Mouse (Mus musculus) forebrain, embryonic 11.5 days (tissue): ENCODE results near the gene Tmem37. TPM values are rescaled to one million over a fixed set of nuclear protein-coding genes. Genes with fewer than 3 reads are reported as not detected.

ENCODE experiments used
- ATAC-seq: fragments of 200-750 bp; cut with Nextera tagmentation; replicated peaks from 2 replicates; pipeline ENCODE4 v1.8.0; 2017; ENCODE audit warnings: moderate TSS enrichment; ENCODE audit not compliant: low FRiP score
- DNase-seq: peaks from one replicate; pipeline ENCODE4 v3.0.0-alpha.2; 2017; ENCODE audit warnings: low spot score
- H3K27ac ChIP-seq: fragments of 300-500 bp; sonication (generic); 2 replicates; pipeline ENCODE4 v1.5.1; 2014; ENCODE audit warnings: low read depth, low read length
- H3K27me3 ChIP-seq: fragments of 300-500 bp; sonication (generic); 2 replicates; pipeline ENCODE4 v1.6.1; 2014; ENCODE audit warnings: mild to moderate bottlenecking, low read length, mixed read lengths; ENCODE audit not compliant: control insufficient read depth, insufficient read depth
- H3K36me3 ChIP-seq: fragments of 300-500 bp; sonication (generic); 2 replicates; pipeline ENCODE4 v1.6.1; 2014; ENCODE audit warnings: mild to moderate bottlenecking, low read length, moderate library complexity, mixed read lengths; ENCODE audit not compliant: control insufficient read depth, insufficient read depth
- H3K4me1 ChIP-seq: fragments of 300-500 bp; sonication (generic); replicated peaks from 2 replicates; pipeline ENCODE4 v1.6.1; 2014; ENCODE audit warnings: low read length, mixed read lengths; ENCODE audit not compliant: control insufficient read depth, insufficient read depth
- H3K4me2 ChIP-seq: fragments of 300-500 bp; sonication (generic); 2 replicates; pipeline ENCODE4 v1.6.1; 2014; ENCODE audit warnings: low read depth, mild to moderate bottlenecking, low read length, moderate library complexity, mixed read lengths; ENCODE audit not compliant: severe bottlenecking
- H3K4me3 ChIP-seq: fragments of 300-500 bp; sonication (generic); 2 replicates; pipeline ENCODE4 v1.5.1; 2014; ENCODE audit warnings: low read depth, low read length
- H3K9ac ChIP-seq: fragments of 300-500 bp; sonication (generic); 2 replicates; pipeline ENCODE4 v1.6.1; 2014; ENCODE audit warnings: low read length
- H3K9me3 ChIP-seq: fragments of 300-500 bp; sonication (generic); 2 replicates; pipeline ENCODE4 v1.6.1; 2016; ENCODE audit warnings: low read length, mixed read lengths; ENCODE audit not compliant: control insufficient read depth
- WGBS: fragments of 180-500 bp; shearing (Covaris S2); extraction: QIAGEN DNeasy Blood & Tissue Kit; methylation state at CpG from one replicate; pipeline ENCODE4 v1.1.7; 2014; 5-methylcytosine and 5-hydroxymethylcytosine counted together
- polyA plus RNA-seq: library from polyadenylated mRNA; unstranded; fragments of >200 nt; fragmentation: Nextera tagmentation; extraction: Ambion mirVana; gene quantifications from 2 replicates; pipeline ENCODE4 v1.2.1, GENCODE M21; 2014

Gene Tmem37
- polyA plus RNA-seq, 1 experiment from 2014 or later: 5.3 TPM

DNA sequence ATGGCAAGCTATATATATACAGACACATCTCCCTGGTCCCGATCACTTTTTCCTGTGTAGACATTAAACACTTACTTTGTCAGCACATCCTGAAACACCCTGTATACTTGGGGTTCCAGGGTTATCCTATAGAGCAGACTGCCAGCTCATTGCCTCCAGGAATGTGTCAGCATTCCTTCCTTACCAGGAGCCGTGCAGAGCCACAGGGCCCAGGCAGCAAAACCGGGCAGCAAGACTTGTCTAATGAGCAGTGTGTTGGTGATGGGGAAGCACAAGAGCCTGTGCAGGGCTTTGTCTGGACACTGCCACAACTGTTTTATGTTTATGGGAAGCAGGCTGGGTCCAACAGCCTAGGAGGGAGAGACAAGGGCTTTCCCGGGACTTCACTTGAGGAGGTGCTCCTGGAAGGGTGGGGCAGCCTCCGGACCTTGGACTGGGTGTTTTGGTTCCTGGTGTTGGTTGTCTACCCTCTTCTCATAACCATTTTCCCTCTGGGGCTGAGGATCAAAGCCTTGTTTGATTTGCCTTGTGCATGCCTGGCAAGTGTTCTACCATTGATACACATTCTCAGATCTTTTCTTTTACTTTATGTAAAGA, 10.1 kb upstream of the Tmem37 start:
- ATAC-seq (no peak), DNase-seq (no peak)
- Histone ChIP-seq H3K27me3 (no peaks in the 10 kb centered on the region), H3K9ac (no peak overlapping the region), H3K4me2 (no peak overlapping the region), H3K4me1 (no peaks in the 10 kb centered on the region), H3K27ac (no peak overlapping the region), H3K9me3 (no peaks in the 10 kb centered on the region), H3K36me3 (no peaks in the 10 kb centered on the region), H3K4me3 (no peak overlapping the region)
- WGBS: 68% methylated on average over 5 of the region's 5 CpGs

GRCm38 (mm10) chr1:120082957-120083585, 9.2 kb upstream of the Tmem37 start:
- ATAC-seq: no peak

DNA sequence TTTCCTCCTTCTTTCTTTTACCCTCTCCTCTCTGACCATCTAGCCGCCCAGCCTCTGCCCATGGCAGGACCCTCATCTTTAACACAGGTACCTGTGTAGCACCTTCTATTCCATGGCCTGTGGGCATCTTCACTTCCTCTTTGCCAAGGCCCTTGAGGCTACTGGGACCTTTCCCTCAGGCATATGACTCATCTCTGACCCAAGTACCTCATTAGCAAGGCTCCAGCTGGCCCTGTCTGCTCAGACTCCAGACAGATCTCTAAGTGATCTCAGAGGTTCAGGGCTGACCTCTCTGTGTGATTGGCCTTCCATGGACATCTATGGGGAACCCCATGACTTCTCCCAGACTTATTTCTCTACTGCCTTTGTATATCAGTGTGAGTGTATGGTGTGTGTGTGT, 6.8 kb upstream of the Tmem37 start:
- DNase-seq: no peak
- no peak overlapping the region for H3K4me2 ChIP-seq
- H3K4me3 ChIP-seq: no peak overlapping the region
- no peak overlapping the region for H3K9ac ChIP-seq
- H3K4me1 ChIP-seq: peaks cover 2% of the 10 kb centered on the region; the same call in 1 of the 2 replicates
- H3K27me3 ChIP-seq: peaks cover 2% of the 10 kb centered on the region; the same call in 1 of the 2 replicates
- no peak overlapping the region for H3K27ac ChIP-seq
- H3K36me3 ChIP-seq: no peaks in the 10 kb centered on the region
- ATAC-seq: no peak
- 89% methylated on average over 1 of the region's 1 CpGs for WGBS
- no peaks in the 10 kb centered on the region for H3K9me3 ChIP-seq

More at GRCm38 (mm10) chr1:120082957-120083585, 9.2 kb upstream of the Tmem37 start:
- Histone ChIP-seq H3K4me2 (no peak overlapping the region), H3K9ac (no peak overlapping the region), H3K36me3 (no peaks in the 10 kb centered on the region), H3K9me3 (no peaks in the 10 kb centered on the region), H3K4me1 (peaks cover under 1% of the 10 kb centered on the region; the same call in 1 of the 2 replicates), H3K27ac (no peak overlapping the region), H3K27me3 (no peaks in the 10 kb centered on the region), H3K4me3 (no peak overlapping the region)
- no peak for DNase-seq
- WGBS: 45% methylated on average over 7 of the region's 7 CpGs

DNA sequence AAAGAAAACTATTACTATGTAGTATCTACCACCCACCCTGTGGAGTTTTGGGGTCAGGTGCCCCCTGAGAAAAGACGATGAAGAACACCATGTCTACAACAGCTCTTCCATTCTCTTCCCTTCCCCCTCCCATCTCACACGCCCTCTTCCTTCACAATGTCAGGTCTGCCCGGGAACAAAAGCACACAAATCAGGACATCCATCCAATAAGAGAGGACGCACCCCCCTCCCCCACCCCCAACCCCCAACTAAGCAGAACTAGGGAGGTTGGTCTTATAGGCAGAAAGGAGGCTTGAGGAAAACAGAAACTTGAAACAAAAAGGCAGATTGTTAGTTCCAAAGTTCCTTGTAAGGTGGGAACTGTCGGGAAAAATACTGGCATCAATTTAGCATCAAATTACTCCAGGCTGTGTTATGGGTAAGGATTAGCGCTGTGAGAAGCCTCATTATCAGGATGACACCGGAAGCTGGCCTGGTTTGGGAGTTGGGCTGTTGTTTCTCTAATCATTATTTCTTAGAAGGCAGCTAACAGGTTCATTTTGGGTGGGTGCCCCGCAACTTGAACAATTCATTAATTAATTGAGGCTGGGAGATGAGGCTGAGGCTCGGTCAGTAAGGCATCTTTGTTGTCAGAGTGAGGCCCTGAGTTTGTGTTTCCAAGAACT, 4.0 kb upstream of the Tmem37 start:
- Histone ChIP-seq H3K4me1 (peaks cover 5% of the 10 kb centered on the region; the same call in 1 of the 2 replicates), H3K27me3 (peaks cover 6% of the 10 kb centered on the region), H3K4me3 (no peak overlapping the region), H3K27ac (no peak overlapping the region), H3K4me2 (no peak overlapping the region), H3K9me3 (no peaks in the 10 kb centered on the region), H3K36me3 (no peaks in the 10 kb centered on the region), H3K9ac (no peak overlapping the region)
- DNase-seq (peak; percentile 62), ATAC-seq (0 out of 2 replicates have a peak, but pooled peaks have one; percentile 18)
- WGBS: 6% methylated on average over 9 of the region's 9 CpGs

GRCm38 (mm10) chr1:120075507-120075906, 1.6 kb upstream of the Tmem37 start:
- no peaks in the 10 kb centered on the region for H3K36me3 ChIP-seq
- H3K27ac ChIP-seq: no peak overlapping the region
- WGBS: 86% methylated on average over 5 of the region's 5 CpGs
- H3K4me2 ChIP-seq: no peak overlapping the region
- no peaks in the 10 kb centered on the region for H3K9me3 ChIP-seq
- peaks cover 11% of the 10 kb centered on the region for H3K27me3 ChIP-seq
- ATAC-seq (no peak), DNase-seq (no peak)
- no peak overlapping the region for H3K4me3 ChIP-seq
- no peak overlapping the region for H3K9ac ChIP-seq
- peaks cover 5% of the 10 kb centered on the region; the same call in 1 of the 2 replicates for H3K4me1 ChIP-seq

GRCm38 (mm10) chr1:120074931-120075330, 1.1 kb upstream of the Tmem37 start:
- Histone ChIP-seq H3K9me3 (no peaks in the 10 kb centered on the region), H3K27ac (no peak overlapping the region), H3K27me3 (peaks cover 11% of the 10 kb centered on the region), H3K4me1 (peaks cover 5% of the 10 kb centered on the region; the same call in 1 of the 2 replicates), H3K36me3 (no peaks in the 10 kb centered on the region), H3K9ac (no peak overlapping the region), H3K4me3 (no peak overlapping the region), H3K4me2 (no peak overlapping the region)
- no peak for ATAC-seq
- DNase-seq: no peak
- 72% methylated on average over 4 of the region's 4 CpGs for WGBS

- no peaks in the 10 kb centered on the region for H3K36me3 ChIP-seq
- no peak overlapping the region for H3K4me3 ChIP-seq
- H3K27ac ChIP-seq: no peak overlapping the region
- peaks cover 5% of the 10 kb centered on the region; the same call in 1 of the 2 replicates for H3K4me1 ChIP-seq
- no peak overlapping the region; the same call in 1 of the 2 replicates for H3K9ac ChIP-seq
- H3K9me3 ChIP-seq: no peaks in the 10 kb centered on the region
- peak overlapping the region; percentile 90; the same call in 1 of the 2 replicates for H3K4me2 ChIP-seq
- ATAC-seq: 0 out of 2 replicates have a peak, but pooled peaks have one; percentile 19
- no peak for DNase-seq
- 10% methylated on average over 4 of the region's 4 CpGs for WGBS
- H3K27me3 ChIP-seq: peaks cover 11% of the 10 kb centered on the region
These were observed 431 bp upstream of the Tmem37 start for GRCm38 (mm10) chr1:120074307-120074702.

GRCm38 (mm10) chr1:120072900-120073299, 974 bp downstream of the Tmem37 start:
- peak overlapping the region; percentile 90 for H3K4me2 ChIP-seq
- H3K36me3 ChIP-seq: no peaks in the 10 kb centered on the region
- H3K9me3 ChIP-seq: no peaks in the 10 kb centered on the region
- no peak overlapping the region for H3K27ac ChIP-seq
- H3K9ac ChIP-seq: no peak overlapping the region; the same call in 1 of the 2 replicates
- 20% methylated on average over 16 of the region's 16 CpGs for WGBS
- DNase-seq (peak; percentile 57), ATAC-seq (no peak)
- H3K27me3 ChIP-seq: peaks cover 11% of the 10 kb centered on the region
- H3K4me3 ChIP-seq: peak overlapping the region; percentile 33
- H3K4me1 ChIP-seq: peaks cover 3% of the 10 kb centered on the region; the same call in 1 of the 2 replicates
